Mouse (Mus musculus) heart, postnatal 0 days (tissue): ENCODE measurements at regions not wholly inside any gene's neighbourhood (a gene's known extent, or its start where the extent isn't known, plus 50 kb on each side); places are given as distances from the start of the nearest gene placed in this dataset.

Source experiments
- CTCF ChIP-seq: IDR thresholded peaks from 2 replicates; pipeline ENCODE4 v1.5.1; 2016; ENCODE audit warnings: antibody characterized with exemption, control low read depth, low read depth
- EP300 ChIP-seq: IDR thresholded peaks from 2 replicates; pipeline ENCODE4 v1.6.1; 2016; ENCODE audit warnings: antibody characterized with exemption, low read depth

GRCm38 (mm10) chr12:92280470-92280869, 431.5 kb upstream of the Sel1l start:
- TF ChIP-seq EP300 (no peak), CTCF (no peak)
